Mouse (Mus musculus) liver, postnatal 0 days (tissue): ENCODE data around the gene Sgcb.
"Not testable (repeated sequence)": the region's sequence is repeated elsewhere in the genome, so short reads cannot be mapped to it uniquely, and the experiment has no call there.

Experiments
- CTCF ChIP-seq: sonication (generic); IDR thresholded peaks from 2 replicates; pipeline ENCODE4 v1.5.1; 2016; ENCODE audit warnings: antibody characterized with exemption, low read depth
- EP300 ChIP-seq: IDR thresholded peaks from 2 replicates; pipeline ENCODE4 v1.6.1; 2016; ENCODE audit warnings: antibody characterized with exemption, low read depth, mild to moderate bottlenecking

DNA sequence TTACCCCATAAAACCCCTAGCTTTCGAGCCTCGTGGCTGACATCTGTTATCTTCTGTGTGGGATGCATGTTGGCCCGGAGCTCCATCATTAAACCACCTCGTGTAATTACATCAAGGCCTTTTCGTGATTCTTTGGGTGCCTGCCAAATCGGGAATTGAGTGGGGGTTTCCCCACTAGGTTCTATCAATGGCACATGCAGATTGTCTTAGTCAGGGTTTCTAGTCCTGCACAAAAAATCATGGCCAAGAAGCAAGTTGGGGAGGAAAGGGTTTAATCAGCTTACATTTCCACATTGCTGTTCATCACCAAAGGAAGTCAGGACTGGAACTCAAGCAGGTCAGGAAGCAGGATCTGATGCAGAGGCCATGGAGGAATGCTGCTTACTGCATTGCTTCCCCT is 63.6 kb downstream of the Sgcb start:
- not testable (repeated sequence) for TF ChIP-seq CTCF, EP300
